Mouse (Mus musculus): Measurements from ENCODE around the gene Speer4d.
"Not testable (repeated sequence)": the region's sequence is repeated elsewhere in the genome, so short reads cannot be mapped to it uniquely, and the experiment has no call there.

Speer4d gene

DNA sequence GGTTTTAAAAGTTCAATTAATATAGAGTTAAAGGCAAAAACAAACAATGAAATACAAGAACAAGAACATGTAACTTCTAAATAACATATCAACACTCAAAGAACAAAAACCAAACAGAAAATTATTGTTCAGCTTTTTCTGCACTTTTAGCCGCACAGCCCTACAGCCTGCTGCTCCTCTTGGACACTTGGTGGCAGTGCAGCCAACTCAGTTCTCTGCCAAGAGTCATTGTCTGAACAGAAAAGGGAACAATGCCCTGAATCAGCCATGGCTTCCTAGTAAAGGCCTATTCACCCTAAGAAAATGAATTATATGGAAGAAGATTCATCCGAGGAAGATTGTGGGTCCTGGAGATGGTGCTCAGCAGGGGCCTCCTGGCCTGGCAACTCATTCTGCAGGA is 33.5 kb downstream of the Speer4d start:
- in situ Hi-C loops (cut with MboI; ENCODE audit: low pct_unique_long_range_greater_than_20kb in 1 of 2, low sequenced_read_pairs in 2 of 2, unreplicated experiment in 1 of 2): not testable (repeated sequence)

DNA sequence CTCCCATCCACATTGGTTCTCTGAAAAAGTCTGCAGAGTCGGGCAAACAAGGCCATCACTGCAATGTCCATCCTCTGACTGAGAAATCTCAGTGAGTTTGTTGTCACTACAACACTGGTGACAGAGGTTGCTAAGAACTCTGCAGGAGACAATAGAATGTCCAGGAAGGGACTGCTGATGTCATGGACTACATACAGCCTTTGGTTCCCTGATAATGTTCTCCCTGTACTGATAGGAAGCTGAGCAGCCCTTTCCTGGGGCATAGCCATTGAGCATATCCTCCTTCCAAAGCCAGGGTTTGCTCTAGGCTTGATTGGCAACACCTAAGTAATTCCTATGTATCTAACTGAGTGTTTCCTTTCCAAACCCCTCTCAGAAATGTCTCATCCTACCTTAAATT is 38.1 kb downstream of the Speer4d start, which contains the start of gene 4930572O03Rik:
Gene 4930572O03Rik (minus strand): TSS at position 101 of the 400 bp plus-strand sequence.
- in situ Hi-C loops (cut with MboI; ENCODE audit: low pct_unique_long_range_greater_than_20kb in 1 of 2, low sequenced_read_pairs in 2 of 2, unreplicated experiment in 1 of 2): not testable (repeated sequence)

- in situ Hi-C loops (cut with MboI; ENCODE audit: low pct_unique_long_range_greater_than_20kb in 1 of 2, low sequenced_read_pairs in 2 of 2, unreplicated experiment in 1 of 2): not testable (repeated sequence)
These were observed 45.0 kb downstream of the Speer4d start for GRCm38 (mm10) chr5:15663847-15664246.

- in situ Hi-C loops (cut with MboI; ENCODE audit: low pct_unique_long_range_greater_than_20kb in 1 of 2, low sequenced_read_pairs in 2 of 2, unreplicated experiment in 1 of 2): not testable (repeated sequence)
These were observed 51.9 kb downstream of the Speer4d start for GRCm38 (mm10) chr5:15670789-15671188.
